Mouse (Mus musculus): ENCODE results near the gene 9030612E09Rik.

DNA sequence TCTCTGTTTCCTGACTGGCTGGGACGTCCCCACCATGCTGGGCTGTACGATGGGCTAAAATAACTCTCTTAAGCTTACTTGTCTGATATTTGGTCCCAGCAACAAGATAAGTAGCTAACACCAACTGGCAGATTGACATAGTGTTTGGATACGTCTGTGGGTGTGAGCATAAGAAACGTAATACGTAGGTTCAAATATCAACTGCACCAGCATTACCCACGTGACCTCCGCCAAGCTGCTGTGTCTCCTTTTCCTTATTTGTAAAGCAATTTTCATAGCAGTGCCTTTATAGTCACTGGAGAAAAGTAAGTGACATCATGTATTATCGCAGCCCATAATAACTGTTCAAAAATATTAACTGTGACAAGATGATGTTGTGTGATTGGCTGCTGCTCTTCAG lies 21.9 kb upstream of the 9030612E09Rik start:
- TF ChIP-seq CTCF (IDR thresholded peaks at IDR 0.05; ENCODE audit: low read depth, low read length) = no peak
- TF ChIP-seq POLR2A (IDR thresholded peaks at IDR 0.05; ENCODE audit: borderline replicate concordance, low read depth, low read length) = no peak
